Mouse (Mus musculus) layer of hippocampus, postnatal 25 days (tissue): ENCODE measurements around the gene Olfr981. TPM values are rescaled to one million over a fixed set of nuclear protein-coding genes. Genes with fewer than 3 reads are reported as not detected.
"Not testable (repeated sequence)": the region's sequence is repeated elsewhere in the genome, so short reads cannot be mapped to it uniquely, and the experiment has no call there.

Experiments used
- DNase-seq, 2 experiments: peaks; one replicate each; pipeline ENCODE4 v3.0.0; 2022; ENCODE audit warnings: mixed read lengths in 2 of 2, low spot score in 1 of 2; ENCODE audit errors: extremely low spot score in 1 of 2
- total RNA-seq, 2 experiments: library from RNA; stranded (reverse); gene quantifications; 2 replicates each; pipeline ENCODE4 v1.2.3; 2021

Olfr981 gene
- not detected for total RNA-seq

DNA sequence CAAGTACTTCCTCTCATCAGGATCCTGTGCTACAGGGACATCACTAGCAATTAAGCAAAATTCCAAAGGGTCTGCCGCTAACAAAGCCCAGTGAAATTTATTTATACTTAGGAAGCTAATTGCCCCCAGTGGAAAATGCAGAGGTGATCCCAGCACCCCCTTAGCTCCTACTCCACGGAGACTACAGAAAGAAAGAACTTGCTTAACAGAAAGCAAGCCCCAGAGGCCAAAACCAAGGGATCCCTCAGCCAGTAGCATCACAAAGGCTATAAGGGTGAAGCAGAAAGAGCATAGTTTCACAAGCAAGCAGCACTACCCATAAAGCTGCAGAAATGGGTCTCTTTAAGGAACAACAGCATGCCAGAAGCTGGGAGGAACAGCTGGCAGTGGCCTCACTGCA lies at the start of gene Olfr981:
Gene Olfr981 (plus strand): TSS at position 301 of the 400 bp plus-strand sequence.
- DNase-seq = no peak

DNA sequence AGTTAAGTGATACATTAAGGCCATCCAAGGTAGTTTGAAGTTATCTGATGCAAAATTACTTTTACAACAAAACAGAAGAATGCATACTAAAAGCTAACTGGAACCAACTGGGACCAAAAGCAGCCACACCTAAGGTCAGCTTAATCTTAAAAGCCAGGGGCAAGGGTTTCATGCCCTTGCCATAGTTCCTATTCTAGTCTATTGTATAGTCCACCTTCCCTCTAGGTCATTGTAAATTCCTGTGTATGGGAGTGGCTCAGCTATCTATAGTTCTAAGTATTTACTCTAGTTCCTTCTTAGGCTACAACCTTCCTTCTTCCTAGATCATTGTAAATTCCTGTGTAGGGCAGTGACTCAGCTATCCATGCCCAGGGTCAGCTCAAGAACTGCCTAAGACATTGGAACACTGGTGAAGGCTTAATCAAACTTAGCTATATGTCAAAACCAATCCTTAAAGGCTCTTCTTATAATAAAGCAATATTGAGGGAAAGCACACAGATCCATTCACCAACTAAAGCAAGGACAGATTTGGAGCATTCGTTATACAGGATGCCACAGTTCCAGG lies 44.6 kb upstream of the Olfr981 start:
- not testable (repeated sequence) for DNase-seq

DNA sequence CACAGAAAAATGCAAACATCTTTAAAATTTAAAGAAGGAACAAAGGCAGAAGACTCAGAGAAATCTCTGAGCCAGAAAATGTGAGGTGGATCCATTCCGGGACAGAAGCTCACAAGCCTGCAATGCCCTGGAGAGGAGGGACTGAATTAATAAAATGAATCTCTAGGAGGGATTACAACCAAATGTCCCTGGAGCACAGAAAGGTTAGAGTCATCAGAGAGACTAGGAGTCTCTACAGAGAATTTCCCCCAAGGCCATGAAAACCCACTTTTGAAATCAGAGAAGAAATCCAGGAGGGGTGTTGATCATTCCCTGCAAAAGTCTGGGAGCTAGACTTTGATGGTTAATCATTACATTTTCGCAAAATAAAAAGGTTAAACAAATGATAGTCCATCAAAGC lies 29.5 kb upstream of the Olfr981 start, which contains the start of gene Olfr978:
Gene Olfr978 (plus strand): TSS at position 301 of the 400 bp plus-strand sequence.
- DNase-seq = no peak

DNA sequence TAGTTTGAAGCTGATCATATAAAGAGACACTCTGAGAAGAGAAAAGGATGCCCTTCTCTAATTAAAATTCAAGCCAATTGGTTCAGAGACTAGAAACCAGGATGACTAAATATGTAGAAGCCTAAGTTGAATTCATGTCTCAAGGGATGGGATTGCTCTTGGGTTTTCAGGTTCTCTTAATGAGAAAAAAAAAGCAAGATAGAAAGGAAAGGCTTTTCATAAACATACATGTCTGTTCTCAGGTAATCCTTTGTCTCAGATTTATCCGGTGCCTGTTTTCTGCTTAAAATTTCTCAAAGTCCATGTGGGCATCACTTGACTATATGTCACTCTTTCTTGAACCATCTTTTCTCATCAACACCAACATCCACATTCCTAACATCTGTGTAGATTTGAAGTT lies 17.9 kb upstream of the Olfr981 start, which contains the start of gene Olfr979:
Gene Olfr979 (minus strand): TSS at position 101 of the 400 bp plus-strand sequence.
- DNase-seq = no peak

DNA sequence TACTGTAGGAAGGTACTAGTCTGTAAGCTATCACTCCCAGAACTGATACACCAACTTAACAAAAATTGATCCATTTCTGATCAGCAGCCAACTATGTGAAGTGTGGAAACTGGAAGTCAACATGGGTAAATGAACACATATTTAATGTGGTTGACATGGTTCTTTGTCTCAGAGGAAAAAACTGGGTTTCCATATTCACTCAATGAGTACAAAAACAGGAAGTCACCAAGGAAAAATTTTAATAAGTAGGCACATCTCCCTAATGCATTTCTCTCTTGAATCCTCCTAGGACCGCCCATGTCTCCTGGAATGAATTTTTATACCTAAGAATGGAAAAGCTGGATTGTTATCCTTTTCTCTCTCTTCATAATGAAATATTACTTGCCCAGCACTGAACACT lies 11.8 kb upstream of the Olfr981 start, which contains the start of gene Olfr980:
Gene Olfr980 (minus strand): TSS at position 101 of the 400 bp plus-strand sequence.
- no peak for DNase-seq

DNA sequence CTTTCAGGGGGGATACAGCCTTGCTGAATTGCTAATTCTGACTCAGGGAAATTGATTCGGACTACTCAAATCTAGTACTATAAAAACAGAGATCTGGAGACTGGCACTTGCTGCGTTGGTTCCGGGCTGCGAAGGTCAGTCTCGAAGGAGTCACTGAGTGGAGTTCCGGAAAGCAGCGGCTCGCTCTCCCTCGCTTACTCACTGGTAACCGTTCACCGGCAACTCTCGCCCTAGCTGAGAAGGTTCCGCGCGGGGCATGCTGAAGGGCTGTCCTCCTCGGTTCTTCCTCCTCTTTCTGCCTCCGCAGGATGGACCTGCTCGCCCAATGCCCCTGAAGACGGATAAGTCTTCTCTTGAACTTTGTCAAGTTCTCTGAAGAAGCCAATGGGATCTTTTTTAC lies 28.9 kb downstream of the Olfr981 start:
- no peak for DNase-seq

DNA sequence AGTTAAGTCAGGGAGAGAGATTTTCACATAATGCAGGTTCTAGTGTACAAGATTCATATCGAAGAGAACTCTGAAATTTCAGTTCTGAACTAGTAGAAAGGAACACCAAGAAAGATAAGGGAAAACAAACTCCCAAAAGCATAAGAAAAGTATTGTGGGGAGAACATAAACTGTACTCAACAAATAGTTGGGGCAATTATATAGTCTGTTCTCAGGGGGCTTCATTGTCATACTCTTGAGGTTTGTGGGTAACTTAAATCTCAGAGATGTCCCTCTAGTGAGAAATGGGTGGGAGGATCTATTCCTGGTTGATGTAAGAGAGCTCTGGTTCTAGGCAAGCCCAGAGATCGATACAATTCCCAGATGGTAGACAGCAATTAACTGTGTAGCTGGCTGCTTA lies 52.3 kb downstream of the Olfr981 start, which contains the start of gene Olfr982:
Gene Olfr982 (plus strand): TSS at position 301 of the 400 bp plus-strand sequence.
- DNase-seq = no peak

Other genes with a start within 250 kb of the Olfr981 start
- not detected for gene Olfr968, start 238.2 kb upstream of the Olfr981 start, total RNA-seq
- not detected for gene Olfr969, start 230.5 kb upstream of the Olfr981 start, total RNA-seq
- gene Olfr970, start 212.6 kb upstream of the Olfr981 start, total RNA-seq = not detected
- not detected for gene Olfr971, start 184.6 kb upstream of the Olfr981 start, total RNA-seq
- gene Olfr972, start 155.0 kb upstream of the Olfr981 start, total RNA-seq = not detected
- not detected for gene Olfr229, start 114.1 kb upstream of the Olfr981 start, total RNA-seq
- gene Olfr974, start 84.0 kb upstream of the Olfr981 start, total RNA-seq = not detected
- gene Olfr975, start 69.4 kb upstream of the Olfr981 start, total RNA-seq = not detected
- not detected for gene Olfr976, start 60.3 kb upstream of the Olfr981 start, total RNA-seq
- not detected for gene Olfr978, start 29.4 kb upstream of the Olfr981 start, total RNA-seq
- not detected for gene Olfr979, start 18.0 kb upstream of the Olfr981 start, total RNA-seq
- not detected for gene Olfr980, start 11.9 kb upstream of the Olfr981 start, total RNA-seq
- not detected for gene Olfr982, start 52.4 kb downstream of the Olfr981 start, total RNA-seq
- not detected for gene Olfr983, start 72.1 kb downstream of the Olfr981 start, total RNA-seq
- not detected for gene Olfr984, start 92.7 kb downstream of the Olfr981 start, total RNA-seq
- not detected for gene Olfr985, start 108.7 kb downstream of the Olfr981 start, total RNA-seq
- not detected for gene Tmem225, start 126.7 kb downstream of the Olfr981 start, total RNA-seq
- gene Olfr986, start 159.5 kb downstream of the Olfr981 start, total RNA-seq = under 1 TPM in 1 of 2 experiments, not detected in 1; 0.14 TPM
- gene Zfp202, start 170.9 kb downstream of the Olfr981 start, total RNA-seq = 1 to 10 TPM; 3.4 to 3.8 TPM
- gene Scn3b, start 247.8 kb downstream of the Olfr981 start, total RNA-seq = 100 to 1,000 TPM; 248 to 274 TPM